Mouse (Mus musculus) large intestine, adult 2 months (tissue): ENCODE measurements around the gene Gpr18. TPM values are rescaled to one million over a fixed set of nuclear protein-coding genes. Genes with fewer than 3 reads are reported as not detected.

Source experiments
- polyA plus RNA-seq: library from polyadenylated mRNA; depleted of rRNA; stranded (reverse); fragments of >200 nt; gene quantifications from 2 replicates; pipeline ENCODE4 v1.2.3, GENCODE M21; 2012; rRNA removed

The Gpr18 gene
- polyA plus RNA-seq, 1 experiment: 12.9 TPM

Other genes starting within 250 kb of the Gpr18 start
- gene Dock9, start 117.9 kb downstream of the Gpr18 start, polyA plus RNA-seq: 7.0 and 8.2 TPM in 2 replicates
- 49.3 and 52.8 TPM in 2 replicates for gene Ubac2, start 37.2 kb downstream of the Gpr18 start, polyA plus RNA-seq
- 3.7 and 4.8 TPM in 2 replicates for gene Gpr183, start 49.4 kb upstream of the Gpr18 start, polyA plus RNA-seq
- gene Timm8a2, start 118.9 kb upstream of the Gpr18 start, polyA plus RNA-seq: 0.16 TPM in 1 of 2 replicates, not detected in the other
- gene Tm9sf2, start 191.3 kb upstream of the Gpr18 start, polyA plus RNA-seq: 187 and 249 TPM in 2 replicates